Mouse (Mus musculus) left cerebral cortex, postnatal 25 days (tissue): ENCODE measurements at regions not wholly inside any gene's neighbourhood (a gene's known extent, or its start where the extent isn't known, plus 50 kb on each side); places are given as distances from the start of the nearest gene placed in this dataset.

ENCODE experiments used
- DNase-seq, 2 experiments: peaks; one replicate each; pipeline ENCODE4 v3.0.0; 2022; ENCODE audit warnings: low spot score in 2 of 2, mixed read lengths in 1 of 2
- intact Hi-C: fragments of 180-260 bp; cut with DNase I; formaldehyde crosslinking; loops from one replicate; pipeline ENCODE4 v1.15.1; 2025

DNA sequence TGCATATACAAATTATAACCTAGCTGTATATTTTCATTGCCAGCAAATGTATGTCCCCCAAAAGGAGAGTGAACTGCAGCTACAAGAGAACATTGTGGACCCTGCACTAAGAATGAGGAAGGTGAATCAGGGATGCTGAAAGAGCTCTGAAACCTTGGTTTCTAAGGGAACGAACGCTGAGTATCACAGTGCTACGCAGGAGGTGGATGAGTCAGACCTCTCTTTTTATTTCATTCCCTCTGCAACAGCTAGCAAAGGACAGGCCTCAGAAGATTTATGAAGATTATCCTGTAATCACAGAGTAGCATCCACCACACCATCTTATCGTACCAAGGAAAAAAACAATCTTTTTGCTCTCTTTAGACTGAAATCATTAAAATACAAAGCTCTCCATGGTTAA lies 50.2 kb upstream of the Ube3a start:
- peak; percentile 31 to 77 for DNase-seq
- intact Hi-C loops, result no loop called here
